Mouse (Mus musculus): ENCODE results near the gene Selenom.

DNA sequence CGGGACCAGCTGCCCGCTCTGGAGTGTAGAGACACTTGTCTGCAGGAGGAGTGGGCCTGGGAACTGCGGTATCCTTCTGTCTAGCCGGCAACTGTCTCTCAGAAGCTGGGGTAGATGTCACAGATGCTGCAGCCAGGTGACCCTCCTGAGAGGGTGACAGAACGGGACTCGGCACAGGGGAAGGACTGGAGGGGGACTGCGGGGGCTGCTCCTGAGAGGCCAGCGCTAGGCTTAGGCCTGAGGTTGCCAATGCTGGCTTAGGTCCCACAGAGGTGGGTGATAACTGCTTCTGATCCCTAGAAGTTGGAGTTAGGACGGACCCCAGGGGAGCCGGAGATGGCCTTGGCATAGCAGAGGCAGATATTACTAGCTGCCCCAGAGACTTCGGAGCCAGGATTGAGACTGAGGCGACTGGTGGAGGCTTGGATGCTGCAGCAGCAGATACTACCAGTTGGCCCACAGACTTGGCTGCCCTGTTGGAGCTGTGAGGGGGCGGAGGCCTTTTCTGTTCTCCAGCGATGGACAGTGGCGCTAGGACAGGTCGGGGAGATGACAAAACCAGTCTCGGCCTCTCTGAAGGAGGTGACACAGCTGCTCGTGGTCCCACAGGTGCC is 11.9 kb upstream of the Selenom start:
- TF ChIP-seq MYC (IDR thresholded peaks at IDR 0.05; ENCODE audit: low read depth, low read length) (no peak), EP300 (IDR thresholded peaks at IDR 0.05; ENCODE audit: low read length) (no peak), CTCF (conservative IDR thresholded peaks at IDR 0.05 in 1 of 2, IDR thresholded peaks at IDR 0.05 in 1 of 2; ENCODE audit: low read depth in 2 of 2, low read length in 2 of 2) (no peak), CHD2 (IDR thresholded peaks at IDR 0.05; ENCODE audit: low read length) (no peak), POLR2A (IDR thresholded peaks at IDR 0.05; ENCODE audit: low read depth, low read length) (no peak), KAT2A (IDR thresholded peaks at IDR 0.05; ENCODE audit: insufficient replicate concordance, low read length) (no peak), BHLHE40 (IDR thresholded peaks at IDR 0.05; ENCODE audit: low read depth, low read length) (no peak)

Measured in CH12.LX (cell line).